Mouse (Mus musculus): ENCODE measurements around the gene Ror1. TPM values are rescaled to one million over a fixed set of nuclear protein-coding genes. Genes with fewer than 3 reads are reported as not detected.
A peak's percentile ranks its signal among the peaks of the same experiment; 100 is the strongest.

Ror1 gene
- polyA plus RNA-seq (2012; rRNA removed) = 2.2 and 2.6 TPM in 2 replicates

DNA sequence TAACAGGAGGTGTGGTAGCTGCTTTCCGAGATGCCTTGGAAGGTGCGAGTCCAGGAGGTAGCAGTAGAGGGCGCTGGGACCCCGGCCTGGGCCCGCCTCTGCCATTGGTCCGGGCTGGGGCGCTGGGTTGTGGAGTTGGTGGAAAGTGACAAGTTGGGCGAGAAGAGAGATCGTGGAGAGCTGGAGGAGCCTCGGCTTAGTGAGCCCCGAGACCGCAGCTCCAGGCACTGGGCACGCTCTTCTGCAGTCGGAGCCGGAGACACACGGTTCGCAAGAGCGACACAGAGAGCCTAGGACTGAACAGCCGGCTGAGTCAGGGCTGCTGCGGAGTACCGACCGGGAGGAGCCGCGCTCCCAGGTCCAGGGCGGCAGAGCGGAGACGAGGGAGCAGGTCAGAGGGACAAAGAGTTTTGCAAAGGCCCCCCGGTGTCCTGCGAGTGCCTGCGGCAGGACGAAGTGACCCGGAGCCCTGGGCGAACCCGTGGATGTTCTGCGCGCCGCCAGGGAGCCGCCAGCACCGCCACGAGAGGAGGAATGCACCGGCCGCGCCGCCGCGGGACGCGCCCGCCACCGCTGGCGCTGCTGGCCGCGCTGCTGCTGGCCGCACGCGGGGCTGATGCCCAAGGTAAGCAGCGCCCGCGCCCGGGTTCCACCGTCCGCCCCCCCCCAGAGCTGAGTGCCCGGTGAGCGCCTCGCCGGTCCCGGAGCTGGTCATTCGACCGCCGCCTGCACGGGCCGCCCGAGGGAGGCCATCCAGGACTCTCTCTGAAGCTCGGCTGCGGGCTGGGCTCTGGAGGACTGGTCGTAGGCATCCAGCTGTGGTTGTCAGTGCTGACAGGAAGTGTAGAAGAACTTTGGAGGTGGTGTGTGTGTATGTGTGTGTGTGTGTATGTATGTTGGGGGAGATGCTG, at the start of gene Ror1:
Gene Ror1, plus strand, starts transcription at position 107 of the 911 bp plus-strand sequence.
- Histone ChIP-seq H3K4me1 (ENCODE audit: control insufficient read depth, insufficient read depth, low read length) (no peaks in the 10 kb centered on the region; the same call in 1 of the 2 replicates), H3K4me3 (replicated peaks; ENCODE audit: extremely low read depth, low read depth, low read length) (peak within 1 kb of the TSS; percentile 80)
- peak; percentile 86 for DNase-seq
- under 1% methylated on average over 76 of the region's 76 CpGs for WGBS
- TF ChIP-seq POLR2A (IDR thresholded peaks at IDR 0.05; ENCODE audit: borderline replicate concordance, extremely low read depth, low read depth, low read length) (peak; percentile 47; the same call in 1 of the 2 replicates), CTCF (IDR thresholded peaks at IDR 0.05; ENCODE audit: insufficient read depth, low read length) (peak; percentile 64)

DNA sequence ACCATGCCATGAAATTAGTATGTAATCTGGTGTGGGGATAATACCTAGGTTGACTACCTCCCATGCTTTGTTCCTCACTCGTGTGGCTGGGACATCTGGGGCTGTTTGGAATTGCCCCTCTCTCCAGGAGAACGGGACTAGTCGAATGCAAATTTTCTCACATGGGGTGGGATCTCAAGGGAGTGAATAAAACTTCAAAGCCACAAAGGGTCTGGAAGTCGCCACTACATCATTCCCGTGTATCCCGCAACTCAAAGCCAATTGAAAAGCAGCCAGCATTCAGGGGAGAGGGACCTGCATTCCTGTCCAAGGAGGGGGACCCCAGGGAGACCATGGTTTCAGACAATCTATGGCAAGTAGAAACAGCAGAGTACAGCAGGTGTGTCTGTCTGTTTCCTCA, 48.5 kb upstream of the Ror1 start:
- 80% methylated on average over 6 of the region's 6 CpGs for WGBS
- H3K4me1 ChIP-seq (ENCODE audit: control insufficient read depth, insufficient read depth, low read length) = peaks cover 7% of the 10 kb centered on the region
- no peak for TF ChIP-seq CTCF (IDR thresholded peaks at IDR 0.05; ENCODE audit: insufficient read depth, low read length)
- no peak for TF ChIP-seq POLR2A (IDR thresholded peaks at IDR 0.05; ENCODE audit: borderline replicate concordance, extremely low read depth, low read depth, low read length)
- DNase-seq = no peak
- H3K4me3 ChIP-seq (replicated peaks; ENCODE audit: extremely low read depth, low read depth, low read length) = no peak overlapping the region

DNA sequence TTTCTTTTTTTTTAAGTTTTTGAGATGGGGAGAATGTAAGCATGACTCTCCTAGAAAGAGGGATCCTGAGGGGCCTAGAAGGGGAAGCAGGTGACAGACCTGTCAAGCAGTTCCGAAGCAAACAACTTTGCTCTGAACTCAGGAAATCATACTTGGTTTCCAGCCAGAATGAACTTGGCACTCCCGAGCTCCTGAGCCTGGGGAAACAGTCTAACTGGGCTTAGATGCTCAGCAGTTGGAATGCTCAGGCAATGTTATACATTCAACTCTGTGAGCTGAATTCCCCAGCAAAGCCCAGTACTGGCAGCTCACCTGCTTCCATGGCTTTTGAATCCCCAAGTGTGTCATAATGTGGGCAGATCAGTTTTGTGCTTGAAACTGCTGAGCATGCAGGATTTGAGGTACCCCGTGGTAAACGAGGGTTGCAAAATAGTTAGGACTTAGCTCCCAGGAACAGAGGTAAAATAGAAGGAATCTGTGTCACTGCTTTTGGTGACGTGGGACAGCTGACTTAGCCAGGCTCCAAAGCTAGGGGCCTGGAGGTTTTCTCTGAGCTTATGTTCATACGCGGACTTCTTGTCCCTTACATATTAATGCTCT, 47.1 kb upstream of the Ror1 start:
- H3K4me3 ChIP-seq (replicated peaks; ENCODE audit: extremely low read depth, low read depth, low read length) = no peak overlapping the region
- WGBS = 46% methylated on average over 7 of the region's 7 CpGs
- peaks cover 2% of the 10 kb centered on the region; the same call in 1 of the 2 replicates for H3K4me1 ChIP-seq (ENCODE audit: control insufficient read depth, insufficient read depth, low read length)
- TF ChIP-seq CTCF (IDR thresholded peaks at IDR 0.05; ENCODE audit: insufficient read depth, low read length) (no peak), POLR2A (IDR thresholded peaks at IDR 0.05; ENCODE audit: borderline replicate concordance, extremely low read depth, low read depth, low read length) (no peak)
- no peak for DNase-seq

DNA sequence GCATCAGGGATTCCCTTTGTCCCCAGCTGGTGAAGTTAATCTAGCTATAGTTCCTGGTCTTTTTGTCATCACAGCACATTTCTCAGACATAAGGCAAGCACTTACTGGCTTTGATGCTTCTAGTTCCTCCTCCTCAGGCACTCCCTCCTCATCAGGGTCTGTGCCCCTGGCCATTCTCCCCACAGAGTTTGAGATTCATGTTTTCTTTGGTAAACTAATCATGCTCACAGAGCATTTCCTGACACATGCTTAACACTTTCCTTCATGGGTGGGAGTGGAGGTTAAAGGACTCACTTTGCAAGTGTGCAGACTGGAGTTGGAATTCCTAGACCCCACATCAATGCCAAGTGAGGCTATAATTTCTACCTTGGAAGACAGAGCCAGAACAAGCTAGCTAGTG, 43.8 kb upstream of the Ror1 start:
- no peak overlapping the region for H3K4me3 ChIP-seq (replicated peaks; ENCODE audit: extremely low read depth, low read depth, low read length)
- TF ChIP-seq CTCF (IDR thresholded peaks at IDR 0.05; ENCODE audit: insufficient read depth, low read length) = no peak
- TF ChIP-seq POLR2A (IDR thresholded peaks at IDR 0.05; ENCODE audit: borderline replicate concordance, extremely low read depth, low read depth, low read length) = no peak
- H3K4me1 ChIP-seq (ENCODE audit: control insufficient read depth, insufficient read depth, low read length) = no peaks in the 10 kb centered on the region
- no peak for DNase-seq

DNA sequence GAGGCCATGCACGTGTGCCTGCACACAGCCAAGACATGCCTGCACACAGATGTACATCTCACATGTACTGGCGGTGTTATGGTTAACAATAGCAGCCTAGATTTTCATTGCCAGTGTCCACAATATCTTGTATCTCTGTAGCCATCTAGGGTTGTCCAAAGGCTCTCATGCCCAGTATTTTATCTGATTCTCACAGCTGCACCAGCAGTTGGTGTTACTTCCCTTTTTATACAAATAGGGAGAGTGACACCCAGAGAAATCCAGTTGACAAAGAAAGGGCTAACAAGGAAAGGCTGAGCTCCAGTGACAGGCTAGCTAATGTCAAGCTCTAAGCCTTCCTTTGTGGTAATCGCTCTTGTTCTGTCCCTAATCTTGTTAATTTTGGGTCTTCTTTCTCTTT, 43.3 kb upstream of the Ror1 start:
- TF ChIP-seq CTCF (IDR thresholded peaks at IDR 0.05; ENCODE audit: insufficient read depth, low read length) (no peak), POLR2A (IDR thresholded peaks at IDR 0.05; ENCODE audit: borderline replicate concordance, extremely low read depth, low read depth, low read length) (no peak)
- H3K4me1 ChIP-seq (ENCODE audit: control insufficient read depth, insufficient read depth, low read length) = no peaks in the 10 kb centered on the region
- H3K4me3 ChIP-seq (replicated peaks; ENCODE audit: extremely low read depth, low read depth, low read length) = no peak overlapping the region
- no peak for DNase-seq
- 66% methylated on average over 3 of the region's 3 CpGs for WGBS

DNA sequence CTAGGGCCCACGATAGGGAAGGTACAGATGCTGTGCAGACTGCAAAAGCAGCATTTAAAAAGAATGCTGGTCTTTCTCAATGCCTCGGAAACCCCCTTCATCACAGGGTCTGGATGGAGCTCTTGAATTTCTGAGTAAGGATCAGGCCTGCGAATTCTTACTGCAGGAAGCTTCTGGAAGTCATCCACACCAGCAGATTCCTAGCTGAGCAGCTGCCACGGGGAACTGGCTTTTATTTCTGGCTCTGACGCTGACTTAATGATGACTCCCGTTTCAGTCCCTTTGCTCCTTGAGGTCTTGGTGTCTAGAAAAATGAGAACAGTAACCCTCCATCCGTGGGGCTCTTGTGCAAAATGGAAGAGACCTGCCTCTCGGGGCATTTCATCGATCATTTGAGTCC, 39.5 kb upstream of the Ror1 start:
- TF ChIP-seq CTCF (IDR thresholded peaks at IDR 0.05; ENCODE audit: insufficient read depth, low read length) = no peak
- no peak for TF ChIP-seq POLR2A (IDR thresholded peaks at IDR 0.05; ENCODE audit: borderline replicate concordance, extremely low read depth, low read depth, low read length)
- no peak for DNase-seq
- H3K4me3 ChIP-seq (replicated peaks; ENCODE audit: extremely low read depth, low read depth, low read length) = no peak overlapping the region
- no peaks in the 10 kb centered on the region for H3K4me1 ChIP-seq (ENCODE audit: control insufficient read depth, insufficient read depth, low read length)
- 66% methylated on average over 9 of the region's 9 CpGs for WGBS

DNA sequence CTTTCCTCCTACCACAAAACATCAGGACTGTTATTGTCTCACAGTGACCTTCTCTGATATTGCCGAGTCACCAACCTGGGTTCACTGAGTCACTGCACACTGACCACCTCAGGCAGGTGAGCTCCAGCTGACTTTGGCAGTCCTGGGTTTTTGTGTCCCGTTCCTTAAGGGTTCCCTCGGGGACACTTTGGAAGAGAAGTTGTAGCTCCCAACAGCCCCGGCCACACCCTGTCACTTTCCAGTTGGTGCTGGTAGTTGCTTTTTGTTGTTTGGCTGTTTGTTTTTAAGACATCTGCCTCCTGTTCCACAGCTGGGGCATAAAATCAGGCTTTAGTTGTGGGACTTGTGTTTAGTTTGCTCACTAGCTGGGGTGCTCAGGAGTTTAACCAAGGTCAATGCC, 39.1 kb upstream of the Ror1 start:
- WGBS = 67% methylated on average over 4 of the region's 4 CpGs
- TF ChIP-seq POLR2A (IDR thresholded peaks at IDR 0.05; ENCODE audit: borderline replicate concordance, extremely low read depth, low read depth, low read length) (no peak), CTCF (IDR thresholded peaks at IDR 0.05; ENCODE audit: insufficient read depth, low read length) (no peak)
- H3K4me1 ChIP-seq (ENCODE audit: control insufficient read depth, insufficient read depth, low read length) = no peaks in the 10 kb centered on the region
- no peak overlapping the region for H3K4me3 ChIP-seq (replicated peaks; ENCODE audit: extremely low read depth, low read depth, low read length)
- DNase-seq = no peak

DNA sequence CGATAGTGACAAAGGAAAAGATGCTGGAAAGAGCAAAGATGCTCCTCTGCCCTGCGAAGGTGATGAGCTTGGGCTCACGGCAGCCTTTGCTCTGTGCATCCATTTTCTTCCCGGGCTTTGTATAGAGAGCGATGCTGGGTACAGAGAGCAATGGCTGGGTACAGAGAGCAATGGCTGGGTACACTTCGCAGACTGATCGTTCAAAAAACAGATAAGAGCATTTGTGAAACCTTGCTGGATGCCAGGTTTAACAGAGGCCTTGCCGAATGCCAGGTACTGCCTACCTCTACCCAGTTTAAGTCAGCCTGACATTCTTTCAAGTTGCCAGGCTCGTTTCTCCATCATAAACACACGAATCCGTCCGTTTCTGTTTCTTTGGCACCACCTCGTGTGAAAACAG, 38.2 kb upstream of the Ror1 start:
- WGBS = 80% methylated on average over 13 of the region's 13 CpGs
- H3K4me1 ChIP-seq (ENCODE audit: control insufficient read depth, insufficient read depth, low read length) = no peaks in the 10 kb centered on the region
- H3K4me3 ChIP-seq (replicated peaks; ENCODE audit: extremely low read depth, low read depth, low read length) = no peak overlapping the region
- DNase-seq = no peak
- TF ChIP-seq POLR2A (IDR thresholded peaks at IDR 0.05; ENCODE audit: borderline replicate concordance, extremely low read depth, low read depth, low read length) (no peak), CTCF (IDR thresholded peaks at IDR 0.05; ENCODE audit: insufficient read depth, low read length) (no peak)

DNA sequence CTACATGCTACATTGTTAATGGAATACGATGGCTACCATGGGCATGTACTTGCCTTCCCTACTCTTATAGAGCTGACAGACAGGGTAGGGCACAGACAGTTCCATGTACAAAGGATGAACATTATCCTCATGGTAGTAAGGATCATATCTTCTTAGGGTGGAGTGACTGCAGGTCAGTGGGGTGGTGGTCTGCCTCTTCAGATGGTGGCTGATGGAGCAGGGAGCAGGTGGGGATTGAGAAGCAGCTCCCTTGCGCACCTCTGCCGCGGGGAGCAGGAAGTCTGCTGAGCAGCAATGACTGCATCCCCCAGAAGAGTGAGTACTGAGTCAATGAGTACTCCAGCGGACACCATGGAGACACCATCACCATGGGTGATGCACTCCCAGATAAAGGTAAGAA, 37.0 kb upstream of the Ror1 start:
- H3K4me3 ChIP-seq (replicated peaks; ENCODE audit: extremely low read depth, low read depth, low read length) = no peak overlapping the region
- no peaks in the 10 kb centered on the region for H3K4me1 ChIP-seq (ENCODE audit: control insufficient read depth, insufficient read depth, low read length)
- 93% methylated on average over 5 of the region's 5 CpGs for WGBS
- no peak for DNase-seq
- TF ChIP-seq POLR2A (IDR thresholded peaks at IDR 0.05; ENCODE audit: borderline replicate concordance, extremely low read depth, low read depth, low read length) = no peak
- TF ChIP-seq CTCF (IDR thresholded peaks at IDR 0.05; ENCODE audit: insufficient read depth, low read length) = no peak

Data from lung, adult 2 months (tissue).